Mouse (Mus musculus) liver, embryonic 14.5 days (tissue): ENCODE measurements around the gene Zfp799.

ENCODE experiments used
- CTCF ChIP-seq: IDR thresholded peaks from 2 replicates; pipeline ENCODE4 v1.5.1; 2016; ENCODE audit warnings: antibody characterized with exemption, low read depth, control low read depth
- EP300 ChIP-seq: IDR thresholded peaks from 2 replicates; pipeline ENCODE4 v1.6.1; 2016; ENCODE audit warnings: antibody characterized with exemption, low read depth

DNA sequence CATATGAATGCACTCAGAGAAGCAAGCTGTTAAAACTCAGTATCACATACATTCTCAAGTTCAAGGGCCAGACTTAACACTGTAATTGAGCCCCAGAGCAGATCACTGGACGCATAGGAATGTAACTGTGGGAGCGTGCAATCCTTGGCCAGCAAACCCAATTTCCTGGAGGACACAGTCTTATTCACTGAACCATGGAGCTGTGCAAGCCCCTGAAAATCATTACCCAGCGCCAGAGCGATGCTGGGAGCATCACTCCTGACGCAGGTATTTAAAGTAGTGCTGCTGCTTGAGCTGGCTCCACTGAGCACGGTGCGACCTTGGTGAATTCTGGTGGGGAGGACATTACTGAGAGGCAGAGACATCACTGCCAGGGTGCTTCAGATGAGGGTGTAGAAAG lies 15.9 kb downstream of the Zfp799 start:
- TF ChIP-seq CTCF (no peak), EP300 (no peak)
